Mouse (Mus musculus) testis, postnatal 10 days (tissue): ENCODE results near the gene Dclk2.

Source experiments
- DNase-seq: peaks from one replicate; pipeline ENCODE4 v3.0.0; 2021; ENCODE audit warnings: low spot score

Dclk2 gene

GRCm38 (mm10) chr3:86894491-86894890 is 26.2 kb downstream of the Dclk2 start:
- no peak for DNase-seq

- no peak for DNase-seq
Observed at GRCm38 (mm10) chr3:86887512-86887911, 33.1 kb downstream of the Dclk2 start.

GRCm38 (mm10) chr3:86885180-86885579 is 35.5 kb downstream of the Dclk2 start:
- no peak for DNase-seq

- no peak for DNase-seq
Observed at GRCm38 (mm10) chr3:86884481-86884880, 36.2 kb downstream of the Dclk2 start.

DNA sequence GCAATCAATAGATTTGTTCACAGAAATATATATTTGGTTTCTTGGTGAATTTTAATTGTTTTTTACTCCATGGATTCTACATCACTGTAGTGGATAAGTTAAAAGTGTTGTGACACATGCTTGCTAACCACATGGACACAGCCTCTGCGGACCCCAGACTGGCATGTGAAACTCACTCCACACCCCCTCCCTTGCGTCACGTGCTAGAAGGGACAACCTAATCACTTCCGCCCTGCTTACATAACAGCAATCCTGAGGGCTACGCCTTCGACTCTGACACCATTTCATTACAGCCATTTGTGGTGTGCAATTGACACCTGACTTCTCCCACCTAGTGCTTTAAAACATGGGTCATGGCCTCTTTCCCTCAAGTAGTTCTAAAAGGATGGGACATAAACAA is 36.7 kb downstream of the Dclk2 start:
- DNase-seq = no peak

DNA sequence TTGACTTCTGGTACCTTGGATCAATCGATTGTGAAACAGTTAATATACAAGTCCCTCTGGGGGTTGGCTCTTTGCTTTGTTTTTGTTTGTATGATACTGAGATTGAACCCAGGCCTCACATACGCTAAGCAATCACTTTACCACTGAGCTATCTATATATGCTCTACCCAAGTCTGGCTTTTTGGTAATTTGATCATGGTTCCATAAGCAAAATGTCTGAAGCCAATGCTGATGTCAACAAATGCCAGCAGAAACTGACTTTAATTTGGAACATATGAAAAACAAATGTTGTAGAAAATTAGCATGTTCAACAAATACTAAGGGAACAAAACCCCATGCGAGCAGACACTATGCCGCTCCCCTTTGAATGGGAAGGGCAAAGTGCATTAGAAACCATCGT is 44.7 kb downstream of the Dclk2 start:
- no peak for DNase-seq

DNA sequence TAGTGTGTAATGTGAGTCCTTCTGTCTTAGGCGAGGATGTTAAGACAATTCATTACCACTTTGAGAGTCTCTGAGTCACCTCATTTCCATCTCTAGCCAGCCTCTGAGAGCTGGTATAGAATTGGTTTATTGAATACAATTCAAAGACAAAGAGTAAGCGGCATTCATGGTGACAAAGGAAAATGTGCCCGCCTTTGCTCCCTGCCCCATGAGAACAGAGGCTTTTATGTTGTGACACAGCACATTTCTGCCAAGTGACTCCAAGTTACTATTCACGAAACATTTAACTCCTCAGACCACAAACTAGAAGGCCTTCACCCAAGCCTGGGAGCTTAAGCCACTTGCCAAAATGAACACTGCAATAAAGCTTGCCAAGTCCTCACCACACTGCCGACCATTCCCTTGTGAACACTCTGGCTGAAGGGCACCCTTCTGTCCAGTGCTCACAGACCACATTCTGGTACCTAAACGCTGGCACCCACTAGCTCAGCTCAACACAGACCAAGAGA is 47.5 kb downstream of the Dclk2 start:
- DNase-seq = no peak

DNA sequence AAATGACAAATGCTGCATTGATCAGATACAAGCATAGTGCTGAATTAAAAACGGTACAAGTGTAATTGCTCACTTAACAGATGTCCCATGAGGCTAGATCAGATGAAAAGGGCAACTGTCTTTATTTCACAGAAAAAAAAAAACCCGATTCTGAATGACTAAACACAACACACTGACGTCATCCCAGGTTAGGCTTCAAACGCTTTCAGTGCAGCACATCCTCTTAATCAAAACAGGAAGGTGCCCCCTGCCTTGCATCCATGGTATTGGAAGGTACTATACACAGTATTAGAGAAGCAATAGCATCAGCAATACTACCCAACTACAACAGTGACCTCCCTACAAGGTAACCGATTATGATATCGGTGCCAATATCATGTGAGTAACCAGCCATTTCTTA is 49.7 kb downstream of the Dclk2 start:
- DNase-seq = no peak

DNA sequence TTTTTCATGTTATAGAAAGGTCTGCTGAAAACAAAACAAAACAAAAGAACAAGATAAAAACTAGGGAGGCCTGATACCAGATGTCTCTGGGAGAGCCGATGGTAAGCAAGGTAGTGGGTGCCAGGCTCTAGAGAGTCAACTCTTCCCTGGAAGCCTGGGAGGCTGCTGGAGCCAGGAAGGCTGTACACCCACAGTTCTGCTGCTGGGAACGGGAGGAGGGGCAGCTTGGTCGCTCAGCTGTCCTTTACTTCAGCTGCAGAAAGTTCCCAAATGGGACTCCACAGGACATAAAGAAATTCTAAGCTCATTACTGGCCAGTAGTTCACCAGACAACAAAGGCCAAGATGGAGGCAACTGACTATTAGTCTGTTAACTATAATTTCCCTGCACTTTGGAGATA is 50.2 kb downstream of the Dclk2 start:
- DNase-seq = no peak

GRCm38 (mm10) chr3:86868721-86869120 is 51.9 kb downstream of the Dclk2 start:
- DNase-seq = no peak

DNA sequence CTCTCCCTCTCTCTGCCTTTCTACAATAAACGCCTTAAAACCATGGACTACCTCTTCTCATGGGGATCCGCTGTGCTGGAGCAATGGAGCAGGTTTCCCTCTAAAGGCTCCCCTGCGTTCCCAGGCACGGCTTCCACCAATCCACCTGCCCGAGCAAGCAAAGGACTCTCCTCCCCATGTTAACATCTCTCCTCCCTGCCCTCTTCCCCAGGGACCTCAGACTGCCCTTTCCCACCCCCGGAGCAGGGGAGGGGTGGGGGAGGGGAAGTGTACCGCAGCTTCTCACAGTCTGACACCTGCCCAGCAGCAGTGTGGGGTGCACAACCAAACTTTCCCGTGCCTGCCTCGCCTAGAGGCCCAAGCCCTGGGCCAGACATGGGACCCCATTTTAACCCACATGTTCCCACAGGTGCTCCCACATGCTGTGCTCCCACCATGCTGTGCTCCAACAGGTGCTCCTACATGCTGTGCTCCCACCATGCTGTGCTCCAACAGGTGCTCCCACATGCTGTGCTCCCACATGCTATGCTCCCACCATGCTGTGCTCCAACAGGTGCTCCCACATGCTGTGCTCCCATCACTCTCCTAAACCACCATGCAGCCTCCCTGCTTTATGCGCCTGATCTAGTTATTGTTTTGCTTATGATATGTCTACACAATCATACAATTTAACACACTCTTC is 57.2 kb downstream of the Dclk2 start:
- no peak for DNase-seq

DNA sequence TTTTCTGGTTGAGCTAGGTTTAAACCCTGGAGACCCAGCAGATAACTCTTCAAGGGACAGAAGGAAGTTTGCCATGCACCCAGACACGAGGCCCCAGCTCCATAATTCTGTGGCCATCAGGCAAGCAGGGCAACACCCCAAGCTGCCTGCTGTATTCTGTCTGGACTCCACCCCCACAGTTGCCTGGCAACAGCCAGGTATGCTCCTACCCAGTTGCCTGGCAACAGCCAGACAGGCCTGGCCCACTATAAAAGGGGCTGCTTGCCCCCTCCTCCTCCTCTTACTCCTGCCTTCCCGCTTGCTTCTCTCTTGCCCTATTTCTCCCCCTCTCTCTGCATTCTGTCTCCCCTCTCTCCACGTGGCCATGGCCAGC is 57.7 kb downstream of the Dclk2 start:
- DNase-seq = no peak

- no peak for DNase-seq
Observed at GRCm38 (mm10) chr3:86862245-86862938, 58.3 kb downstream of the Dclk2 start.

- no peak for DNase-seq
Observed at GRCm38 (mm10) chr3:86859791-86860190, 60.9 kb downstream of the Dclk2 start.

- no peak for DNase-seq
Observed at GRCm38 (mm10) chr3:86858699-86859098, 62.0 kb downstream of the Dclk2 start.

DNA sequence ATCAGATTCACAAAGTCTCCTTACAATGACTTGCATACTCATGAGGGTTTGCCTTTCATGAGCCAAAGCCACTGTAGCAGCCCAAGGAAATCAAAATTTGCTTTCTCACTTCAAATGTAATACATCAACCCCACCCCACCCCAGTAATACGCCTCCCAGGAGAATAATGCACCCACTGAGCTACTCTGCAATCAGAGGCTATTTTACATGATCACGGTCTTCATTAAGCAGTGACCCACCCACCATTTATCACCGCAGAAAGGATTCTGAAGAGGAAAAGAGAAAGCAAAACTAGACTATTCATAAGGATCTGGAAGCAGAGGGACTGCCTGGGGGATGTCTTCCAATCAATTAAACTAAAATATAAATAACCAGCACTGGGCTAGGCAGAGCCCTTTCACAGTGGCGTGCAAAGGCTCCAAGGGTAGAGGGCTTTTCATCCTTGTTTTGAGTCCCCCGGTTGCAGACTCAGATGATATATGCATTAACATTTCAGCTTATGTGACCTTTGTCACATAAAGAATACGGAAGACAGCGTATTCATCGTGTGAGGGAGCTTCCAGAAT is 62.7 kb downstream of the Dclk2 start:
- no peak for DNase-seq

GRCm38 (mm10) chr3:86852867-86853266 is 67.8 kb downstream of the Dclk2 start:
- DNase-seq = no peak

DNA sequence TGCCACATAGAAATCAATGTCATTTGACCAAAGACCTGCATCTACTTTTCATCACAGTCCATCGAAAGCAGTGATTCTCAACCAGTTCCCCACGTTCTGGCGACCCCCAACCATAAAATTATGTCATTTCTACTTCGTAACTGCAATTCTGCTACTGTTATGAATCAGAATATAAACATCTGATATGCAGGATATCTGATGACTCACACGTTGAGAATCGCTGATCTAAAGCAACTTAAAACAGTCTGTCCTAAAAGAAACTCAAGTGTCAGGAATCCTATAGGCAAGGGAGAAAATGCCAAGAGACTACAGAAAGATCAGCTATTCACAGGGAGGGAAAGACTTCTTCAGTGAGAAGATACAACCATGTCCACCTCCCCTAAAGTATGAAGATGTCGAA is 69.5 kb downstream of the Dclk2 start:
- DNase-seq = no peak

- no peak for DNase-seq
Observed at GRCm38 (mm10) chr3:86850394-86851030, 70.1 kb downstream of the Dclk2 start.

- DNase-seq = no peak
Observed at GRCm38 (mm10) chr3:86849337-86849736, 71.3 kb downstream of the Dclk2 start.

GRCm38 (mm10) chr3:86847536-86847935 is 73.1 kb downstream of the Dclk2 start:
- DNase-seq = no peak

DNA sequence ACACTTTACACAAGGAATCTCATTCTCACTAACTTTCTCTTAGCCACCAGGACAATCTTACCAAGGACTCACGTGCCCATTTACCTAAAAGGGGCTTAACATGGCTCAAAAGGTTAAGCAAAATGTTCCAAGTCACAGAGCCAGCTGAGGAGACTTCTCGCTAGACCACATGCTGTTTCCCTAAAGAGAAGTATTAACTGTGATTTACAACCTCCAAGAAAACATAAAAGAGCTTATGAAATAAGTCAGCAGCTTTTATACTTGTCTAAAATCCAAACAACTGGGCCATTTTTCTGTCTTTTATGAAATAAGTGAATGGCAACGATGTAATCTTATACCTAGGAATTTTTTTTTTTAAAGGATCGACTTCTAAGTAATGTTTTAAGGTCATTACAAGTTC is 74.6 kb downstream of the Dclk2 start:
- DNase-seq = no peak

DNA sequence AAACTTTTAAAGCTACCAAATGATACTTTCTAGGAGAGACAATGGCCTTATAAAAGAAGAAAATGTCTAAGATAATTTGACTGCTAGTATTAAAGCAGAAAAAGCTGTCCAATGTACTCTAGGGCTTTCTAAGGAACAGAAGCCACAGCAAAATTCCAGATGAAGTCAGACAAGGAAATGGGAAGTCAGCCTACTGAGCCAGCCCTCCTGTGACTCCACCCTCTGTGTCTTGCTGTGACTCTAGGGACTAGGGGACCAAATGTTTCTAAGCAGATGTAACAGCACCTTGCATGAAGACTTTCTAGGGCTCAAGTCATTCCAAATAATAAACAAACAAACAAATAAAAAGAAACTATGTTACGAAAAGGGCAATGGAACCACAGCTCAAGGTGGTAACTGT is 75.1 kb downstream of the Dclk2 start:
- DNase-seq = no peak
